ENCODE assay signal across 18 mouse cellular contexts in the genomic region with DNA sequence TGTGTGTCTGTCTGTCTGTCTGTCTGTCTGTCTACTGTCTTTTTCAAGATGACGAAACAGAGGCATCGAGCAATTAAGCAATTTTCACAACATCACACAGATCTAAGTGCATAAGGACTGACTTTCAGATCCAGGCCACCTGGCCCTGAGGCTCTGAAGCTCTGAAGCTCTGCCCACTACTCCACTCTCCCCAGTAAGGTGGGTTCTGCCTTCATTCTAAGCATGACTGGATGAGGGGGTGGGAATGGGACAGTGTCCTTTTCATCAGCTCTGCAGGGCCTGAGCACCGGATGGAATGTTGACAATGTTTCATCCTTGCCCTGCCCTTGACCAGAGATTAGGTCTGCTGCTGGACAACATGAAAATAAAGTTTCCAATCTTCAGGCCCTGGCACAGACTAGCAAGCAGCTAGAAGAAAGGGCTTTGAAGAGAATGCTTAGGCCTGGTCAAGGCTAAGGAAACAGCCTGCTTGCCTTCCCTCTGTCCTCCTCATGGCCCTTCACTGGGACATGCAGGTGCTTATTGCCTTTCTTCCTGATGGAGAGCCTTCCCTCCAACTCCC. TPM values are rescaled to one million over a fixed set of nuclear protein-coding genes. Genes with fewer than 3 reads are reported as not detected.
DNase-seq lines count a peak whose midpoint lies in the region; ATAC-seq and TF ChIP-seq lines count a peak whose summit lies in the region.
"Had no signal": no experiment of that assay in that cellular context is flagged by ENCODE, and none has a peak within 500 bp of the region (broad histone marks: within the 10 kb centered on the region; RNA-seq: fewer than 3 reads in every experiment).

No protein-coding gene starts in this region.

- peaks cover 47% of the 10 kb centered on the region for H3K4me1 ChIP-seq in forebrain, embryonic 16.5 days (replicated peaks; ENCODE audit: control insufficient read depth, insufficient read depth, low read length)
- H3K4me1 ChIP-seq in forebrain, embryonic 14.5 days (ENCODE audit: control insufficient read depth, insufficient read depth, low read length), result peaks cover 38% of the 10 kb centered on the region
- H3K4me1 ChIP-seq in kidney, adult 2 months (ENCODE audit: control insufficient read depth, insufficient read depth, low read length), result peaks cover 10% of the 10 kb centered on the region; the same call in 1 of the 2 replicates
- H3K4me1 ChIP-seq in E14TG2a.4 (replicated peaks; ENCODE audit: low read depth, low read length), result peaks cover 82% of the 10 kb centered on the region

- no peak overlapping the region for H3K9ac ChIP-seq in forebrain, embryonic 16.5 days (replicated peaks; ENCODE audit: low read depth, low read length)
- no peak overlapping the region for H3K9ac ChIP-seq in forebrain, embryonic 14.5 days (ENCODE audit: low read length)
- H3K9ac ChIP-seq: embryonic facial prominence, embryonic 12.5 days; forebrain, embryonic 12.5 days; hindbrain, embryonic 14.5 days; intestine, embryonic 15.5 days had no signal

- 79% methylated on average over 3 of the region's 3 CpGs for WGBS in forebrain, embryonic 16.5 days
- WGBS in forebrain, embryonic 14.5 days, result 90% methylated on average over 3 of the region's 3 CpGs
- WGBS in kidney, adult 2 months, result 76% methylated on average over 3 of the region's 3 CpGs

- no peaks in the 10 kb centered on the region for H3K9me3 ChIP-seq in forebrain, embryonic 16.5 days (ENCODE audit: control insufficient read depth, low read length)
- H3K9me3 ChIP-seq in forebrain, embryonic 14.5 days (replicated peaks; ENCODE audit: control insufficient read depth, low read length), result peaks cover 3% of the 10 kb centered on the region; the same call in 1 of the 2 replicates
- peaks cover 9% of the 10 kb centered on the region for H3K9me3 ChIP-seq in E14TG2a.4 (ENCODE audit: low read length)
- H3K9me3 ChIP-seq: embryonic facial prominence, embryonic 12.5 days; forebrain, embryonic 12.5 days; intestine, embryonic 15.5 days had no signal

- peak overlapping the region; percentile 92 for H3K27ac ChIP-seq in forebrain, embryonic 16.5 days (ENCODE audit: low read length)
- H3K27ac ChIP-seq in forebrain, embryonic 14.5 days (ENCODE audit: low read depth, low read length), result no peak overlapping the region
- 0 out of 2 replicates have a peak overlapping the region, but pooled peaks have one; percentile 21 for H3K27ac ChIP-seq in kidney, adult 2 months (ENCODE audit: insufficient read depth, low read depth, low read length)
- H3K27ac ChIP-seq: embryonic facial prominence, embryonic 12.5 days; forebrain, embryonic 12.5 days; hindbrain, embryonic 10.5 days; hindbrain, embryonic 14.5 days; intestine, embryonic 15.5 days had no signal

- no peaks in the 10 kb centered on the region for H3K36me3 ChIP-seq in forebrain, embryonic 16.5 days (ENCODE audit: control insufficient read depth, insufficient read depth)
- H3K36me3 ChIP-seq in forebrain, embryonic 14.5 days (ENCODE audit: control insufficient read depth, insufficient read depth, low read length), result no peaks in the 10 kb centered on the region
- no peaks in the 10 kb centered on the region for H3K36me3 ChIP-seq in kidney, adult 2 months (ENCODE audit: control insufficient read depth, insufficient read depth, low read length)
- no peaks in the 10 kb centered on the region for H3K36me3 ChIP-seq in E14TG2a.4 (ENCODE audit: insufficient read depth, low read length)
- H3K36me3 ChIP-seq: embryonic facial prominence, embryonic 12.5 days; forebrain, embryonic 12.5 days; hindbrain, embryonic 10.5 days; intestine, embryonic 15.5 days had no signal

- no peaks in the 10 kb centered on the region for H3K27me3 ChIP-seq in forebrain, embryonic 16.5 days (replicated peaks; ENCODE audit: control insufficient read depth, insufficient read depth, low read length)
- H3K27me3 ChIP-seq in forebrain, embryonic 14.5 days (replicated peaks; ENCODE audit: control insufficient read depth, insufficient read depth, low read length), result no peaks in the 10 kb centered on the region
- no peaks in the 10 kb centered on the region for H3K27me3 ChIP-seq in kidney, adult 2 months (replicated peaks; ENCODE audit: control insufficient read depth, insufficient read depth, low read length)
- peaks cover 14% of the 10 kb centered on the region for H3K27me3 ChIP-seq in E14TG2a.4 (ENCODE audit: insufficient read depth, low read length)

- no peak for TF ChIP-seq POLR2A in kidney, adult 2 months (IDR thresholded peaks at IDR 0.05; ENCODE audit: low read depth, low read length)

- no peak overlapping the region for H3K4me2 ChIP-seq in forebrain, embryonic 16.5 days (ENCODE audit: low read length)
- no peak overlapping the region for H3K4me2 ChIP-seq in forebrain, embryonic 14.5 days (ENCODE audit: low read length)
- H3K4me2 ChIP-seq: embryonic facial prominence, embryonic 12.5 days; forebrain, embryonic 12.5 days; heart, embryonic 11.5 days; hindbrain, embryonic 14.5 days; intestine, embryonic 15.5 days had no signal

- no peak for TF ChIP-seq CTCF in kidney, adult 2 months (conservative IDR thresholded peaks at IDR 0.05; ENCODE audit: insufficient read depth, insufficient read length, low read depth, low read length)
- no peak for TF ChIP-seq CTCF in E14TG2a.4 (conservative IDR thresholded peaks at IDR 0.05; ENCODE audit: low read length)

- H3K4me3 ChIP-seq in forebrain, embryonic 16.5 days (replicated peaks; ENCODE audit: low read length), result no peak overlapping the region
- H3K4me3 ChIP-seq in forebrain, embryonic 14.5 days (ENCODE audit: low read depth, low read length), result no peak overlapping the region
- no peak overlapping the region for H3K4me3 ChIP-seq in kidney, adult 2 months (ENCODE audit: insufficient read depth, low read depth, low read length)
- H3K4me3 ChIP-seq in E14TG2a.4 (replicated peaks; ENCODE audit: low read length), result 0 out of 2 replicates have a peak overlapping the region, but pooled peaks have one; percentile 8
- H3K4me3 ChIP-seq: embryonic facial prominence, embryonic 12.5 days; forebrain, embryonic 12.5 days; hindbrain, embryonic 10.5 days; intestine, embryonic 15.5 days had no signal

- no peak for DNase-seq in forebrain, embryonic 14.5 days (ENCODE audit: low spot score)
- DNase-seq in kidney, adult 2 months, result no peak
- no peak for DNase-seq in kidney, adult 8-10 months
- peak; percentile 59 for DNase-seq in testis, postnatal 14 days (ENCODE audit: low spot score)
- DNase-seq: adrenal gland, postnatal 10 days; cerebellum, adult 11 months; cerebellum, adult 8-10 months; cerebellum, postnatal 14 days; embryo, embryonic 11 days; gastrocnemius, postnatal 14 days had no signal

- no peak for ATAC-seq in forebrain, embryonic 16.5 days
- ATAC-seq in forebrain, embryonic 14.5 days, result no peak
- ATAC-seq: intestine, embryonic 15.5 days had no signal

RNA-seq across cellular contexts. Expression of a gene that starts 25.3 kb away (rescaled TPM):
- polyA plus RNA-seq in forebrain, embryonic 16.5 days (2015; fragmentation: Nextera tagmentation; extraction: Ambion mirVana), result 163 and 168 TPM in 2 replicates
- 96.6 and 127 TPM in 2 replicates for polyA plus RNA-seq in forebrain, embryonic 14.5 days (2014; fragmentation: Nextera tagmentation; extraction: Ambion mirVana)
- polyA plus RNA-seq in kidney, adult 2 months (2012; rRNA removed), result 23.9 and 25.9 TPM in 2 replicates
